Mouse (Mus musculus): ENCODE measurements around the gene Arhgap10. TPM values are rescaled to one million over a fixed set of nuclear protein-coding genes. Genes with fewer than 3 reads are reported as not detected.

Gene Arhgap10
- total and polyA plus RNA-seq, 3 experiments, result 13.1 to 22.8 TPM; not detected in 1

DNA sequence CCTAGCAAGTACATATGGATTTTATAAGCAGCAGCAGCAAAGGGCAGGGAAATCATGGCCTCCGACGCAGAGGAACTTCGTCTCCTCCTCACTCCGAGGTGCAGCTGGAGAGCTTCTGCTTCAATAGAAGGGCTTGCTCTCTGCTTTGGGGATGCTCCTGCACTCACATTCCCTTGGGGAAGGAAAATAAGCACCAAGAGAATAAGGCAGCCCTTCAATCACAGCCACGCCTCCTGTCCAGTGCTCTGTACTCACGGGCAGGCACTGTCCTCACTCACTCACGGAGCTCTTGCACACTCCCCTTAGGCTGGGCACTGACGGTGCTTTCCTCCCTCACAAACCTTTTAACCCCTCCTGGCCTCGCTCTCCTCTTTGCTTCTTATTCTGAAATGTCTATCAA is 176.4 kb downstream of the Arhgap10 start (continued):
- TF ChIP-seq UBTF (IDR thresholded peaks at IDR 0.05; ENCODE audit: borderline replicate concordance, insufficient read depth, low read depth, low read length) (no peak), MXI1 (IDR thresholded peaks at IDR 0.05; ENCODE audit: low read depth, low read length) (no peak), POLR2AphosphoS5 (IDR thresholded peaks at IDR 0.05; ENCODE audit: borderline replicate concordance, low read depth, low read length) (no peak)

DNA sequence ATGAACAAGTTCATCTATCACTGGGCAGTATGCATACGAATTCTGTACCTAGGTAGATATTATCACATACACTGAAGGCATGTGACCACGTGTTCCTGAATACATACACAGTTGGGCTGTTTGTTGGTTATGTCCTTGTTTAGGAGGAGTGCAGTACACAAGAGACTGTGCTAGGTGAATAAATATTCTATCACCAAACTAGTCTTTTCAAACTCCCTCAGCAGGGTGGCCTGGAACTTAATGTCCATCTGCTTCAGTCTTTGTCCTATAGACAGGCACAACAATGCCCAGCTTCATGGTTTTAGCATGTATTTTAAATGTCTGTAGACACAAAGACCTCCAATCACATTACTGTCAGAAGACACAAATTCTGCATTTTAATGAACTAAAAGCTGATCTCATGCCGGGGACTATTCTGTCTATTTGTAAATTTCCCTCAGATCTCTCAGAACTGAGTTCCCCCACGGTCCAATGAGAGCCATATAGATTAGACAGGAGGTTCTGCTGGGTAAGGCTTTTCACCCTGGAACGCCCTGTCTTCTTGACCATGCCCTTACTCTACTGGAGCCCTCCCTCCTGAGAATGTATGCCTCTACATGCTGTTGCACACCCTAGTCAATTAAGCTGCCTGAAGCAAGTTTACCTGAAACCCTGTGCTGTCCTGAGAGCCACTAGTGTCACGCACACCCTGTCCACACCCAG is 177.6 kb downstream of the Arhgap10 start:
- Histone ChIP-seq H3K4me3 (ENCODE audit: control insufficient read depth in 1 of 2, insufficient read depth in 1 of 2, low read depth in 2 of 2, low read length in 2 of 2) (no peak overlapping the region), H3K4me1 (ENCODE audit: control insufficient read depth in 1 of 2, insufficient read depth in 2 of 2, low read length in 2 of 2) (no peaks in the 10 kb centered on the region), H3K79me2 (ENCODE audit: control insufficient read depth, insufficient read depth, low read length, poor library complexity) (no peaks in the 10 kb centered on the region), H3K9ac (ENCODE audit: control insufficient read depth, low read depth, low read length, poor library complexity, severe bottlenecking) (no peak overlapping the region), H3K36me3 (ENCODE audit: control insufficient read depth in 1 of 2, insufficient read depth in 2 of 2, low read length in 2 of 2) (no peaks in the 10 kb centered on the region), H3K27me3 (ENCODE audit: control insufficient read depth in 1 of 2, insufficient read depth in 2 of 2, low read length in 2 of 2) (no peaks in the 10 kb centered on the region), H3K9me3 (replicated peaks; ENCODE audit: insufficient read depth, low read length) (no peaks in the 10 kb centered on the region), H3K27ac (ENCODE audit: control insufficient read depth, low read depth, low read length) (no peak overlapping the region)
- no peak for DNase-seq (ENCODE audit: low read depth, low spot score)
- no peak for TF ChIP-seq TCF12 (IDR thresholded peaks at IDR 0.05; ENCODE audit: low read depth, low read length)
- TF ChIP-seq CHD1 (IDR thresholded peaks at IDR 0.05; ENCODE audit: low read depth, low read length), result no peak
- no peak for TF ChIP-seq MAFK (IDR thresholded peaks at IDR 0.05; ENCODE audit: borderline replicate concordance, low read depth, low read length)
- TF ChIP-seq E2F4 (IDR thresholded peaks at IDR 0.05; ENCODE audit: borderline replicate concordance, low read depth, low read length), result no peak
- no peak for TF ChIP-seq MAZ (IDR thresholded peaks at IDR 0.05; ENCODE audit: low read depth, low read length)
- TF ChIP-seq ETS1 (IDR thresholded peaks at IDR 0.05; ENCODE audit: low read depth, low read length), result no peak
- TF ChIP-seq HCFC1 (IDR thresholded peaks at IDR 0.05; ENCODE audit: low read depth, low read length), result no peak
- no peak for TF ChIP-seq SIN3A (IDR thresholded peaks at IDR 0.05; ENCODE audit: low read length)
- no peak for TF ChIP-seq USF2 (IDR thresholded peaks at IDR 0.05; ENCODE audit: borderline replicate concordance in 1 of 2, insufficient read depth in 1 of 2, low read depth in 1 of 2, low read length in 2 of 2)
- no peak for TF ChIP-seq ZNF384 (IDR thresholded peaks at IDR 0.05; ENCODE audit: low read depth, low read length)

DNA sequence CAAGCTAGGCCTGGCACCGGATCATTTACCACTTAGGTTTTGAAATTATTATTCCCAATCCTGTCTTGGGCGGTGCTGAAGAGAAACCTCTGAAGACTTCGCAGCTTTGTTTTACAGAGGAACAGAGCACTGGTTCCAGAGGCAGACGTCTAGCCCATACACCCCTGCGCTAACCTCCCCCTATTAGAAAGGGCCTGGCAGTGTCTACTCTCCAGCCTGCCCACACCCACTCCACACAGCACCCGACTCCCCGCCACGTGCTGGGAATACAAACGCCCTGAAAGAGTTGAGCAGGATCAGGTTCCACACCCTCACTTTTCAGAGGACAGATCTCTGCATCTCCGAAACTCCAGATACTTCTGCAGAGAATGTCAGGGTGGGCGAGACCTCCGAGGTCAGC is 180.5 kb downstream of the Arhgap10 start:
- Histone ChIP-seq H3K36me3 (ENCODE audit: control insufficient read depth in 1 of 2, insufficient read depth in 2 of 2, low read length in 2 of 2) (no peaks in the 10 kb centered on the region), H3K4me3 (ENCODE audit: control insufficient read depth in 1 of 2, insufficient read depth in 1 of 2, low read depth in 2 of 2, low read length in 2 of 2) (no peak overlapping the region)
- no peak for DNase-seq (ENCODE audit: low read depth, low spot score)

More for the DNA sequence above, 180.5 kb downstream of the Arhgap10 start:
- no peak overlapping the region for H3K27ac ChIP-seq (ENCODE audit: control insufficient read depth, low read depth, low read length)
- H3K4me1 ChIP-seq (ENCODE audit: control insufficient read depth in 1 of 2, insufficient read depth in 2 of 2, low read length in 2 of 2), result no peaks in the 10 kb centered on the region
- no peaks in the 10 kb centered on the region for H3K27me3 ChIP-seq (ENCODE audit: control insufficient read depth in 1 of 2, insufficient read depth in 2 of 2, low read length in 2 of 2)
- TF ChIP-seq POLR2AphosphoS5 (IDR thresholded peaks at IDR 0.05; ENCODE audit: borderline replicate concordance, low read depth, low read length) (no peak), MXI1 (IDR thresholded peaks at IDR 0.05; ENCODE audit: low read depth, low read length) (no peak), E2F4 (IDR thresholded peaks at IDR 0.05; ENCODE audit: borderline replicate concordance, low read depth, low read length) (no peak), ZC3H11A (IDR thresholded peaks at IDR 0.05; ENCODE audit: low read depth, low read length) (no peak), CHD1 (IDR thresholded peaks at IDR 0.05; ENCODE audit: low read depth, low read length) (no peak), KAT2A (conservative IDR thresholded peaks at IDR 0.05; ENCODE audit: low read depth, low read length) (no peak), USF1 (IDR thresholded peaks at IDR 0.05; ENCODE audit: low read depth, low read length) (no peak), MYB (IDR thresholded peaks at IDR 0.05; ENCODE audit: low read depth, low read length) (no peak)
- H3K79me2 ChIP-seq (ENCODE audit: control insufficient read depth, insufficient read depth, low read length, poor library complexity), result no peaks in the 10 kb centered on the region
- no peaks in the 10 kb centered on the region for H3K9me3 ChIP-seq (replicated peaks; ENCODE audit: insufficient read depth, low read length)
- no peak overlapping the region for H3K9ac ChIP-seq (ENCODE audit: control insufficient read depth, low read depth, low read length, poor library complexity, severe bottlenecking)
